ENCODE assay signal across 14 mouse cellular contexts in genomic region chr8:128214256-128214655, GRCm38 (mm10).
DNase-seq lines count a peak whose midpoint lies in the region; ATAC-seq and TF ChIP-seq lines count a peak whose summit lies in the region.
"Had no signal": no experiment of that assay in that cellular context is flagged by ENCODE, and none has a peak within 500 bp of the region (broad histone marks: within the 10 kb centered on the region; RNA-seq: fewer than 3 reads in every experiment).

No protein-coding gene starts in this region.

- H3K4me1 ChIP-seq in liver, adult 2 months (ENCODE audit: control insufficient read depth, insufficient read depth, low read length): peaks cover 6% of the 10 kb centered on the region
- no peaks in the 10 kb centered on the region for H3K4me1 ChIP-seq in liver, embryonic 11.5 days (replicated peaks; ENCODE audit: control insufficient read depth, insufficient read depth, low read length)
- peaks cover 24% of the 10 kb centered on the region for H3K4me1 ChIP-seq in heart, embryonic 16.5 days (ENCODE audit: control insufficient read depth, insufficient read depth, low read length)
- H3K4me1 ChIP-seq: midbrain, embryonic 15.5 days had no signal

- no peaks in the 10 kb centered on the region for H3K27me3 ChIP-seq in liver, adult 2 months (ENCODE audit: control insufficient read depth, insufficient read depth, low read length)
- H3K27me3 ChIP-seq in liver, embryonic 11.5 days (replicated peaks; ENCODE audit: control insufficient read depth, insufficient read depth, low read length): no peaks in the 10 kb centered on the region
- H3K27me3 ChIP-seq in heart, embryonic 16.5 days (ENCODE audit: control insufficient read depth, insufficient read depth, low read length): no peaks in the 10 kb centered on the region
- H3K27me3 ChIP-seq: limb, embryonic 13.5 days; midbrain, embryonic 15.5 days had no signal

- H3K79me2 ChIP-seq in liver, adult 2 months (ENCODE audit: control insufficient read depth, insufficient read depth, low read length): no peaks in the 10 kb centered on the region

- H3K4me3 ChIP-seq in liver, adult 2 months (ENCODE audit: insufficient read depth, low read depth, low read length): no peak overlapping the region
- H3K4me3 ChIP-seq in liver, embryonic 11.5 days (ENCODE audit: low read depth, low read length): no peak overlapping the region
- H3K4me3 ChIP-seq in heart, embryonic 16.5 days (ENCODE audit: low read length): no peak overlapping the region
- H3K4me3 ChIP-seq: left cerebral cortex, adult 2 months; limb, embryonic 13.5 days; midbrain, embryonic 15.5 days had no signal

- WGBS in liver, adult 2 months: 44% methylated on average over 2 of the region's 2 CpGs
- 65% methylated on average over 2 of the region's 2 CpGs for WGBS in liver, embryonic 11.5 days
- 36% methylated on average over 2 of the region's 2 CpGs for WGBS in heart, embryonic 16.5 days

- peak; percentile 19 for DNase-seq in adrenal gland, postnatal 14 days
- no peak for DNase-seq in adrenal gland, adult 8-10 months
- DNase-seq in liver, adult 2 months (ENCODE audit: extremely low read depth, low read depth, low spot score): peak; percentile 16
- DNase-seq in liver, embryonic 11.5 days (ENCODE audit: low spot score): no peak
- peak; percentile 55 for DNase-seq in skeletal muscle tissue, adult 2 months (ENCODE audit: low read depth, low spot score)
- DNase-seq in neural tube, embryonic 10.5 days (ENCODE audit: extremely low spot score, low spot score): no peak
- DNase-seq: cerebellum, adult 18-20 months; gastrocnemius, postnatal 10 days had no signal

- TF ChIP-seq CTCF in liver, adult 2 months (IDR thresholded peaks at IDR 0.05; ENCODE audit: low read depth, low read length): no peak

- no peaks in the 10 kb centered on the region for H3K36me3 ChIP-seq in liver, adult 2 months (ENCODE audit: control insufficient read depth, insufficient read depth, low read length)
- H3K36me3 ChIP-seq in liver, embryonic 11.5 days (ENCODE audit: control insufficient read depth, insufficient read depth, low read length): no peaks in the 10 kb centered on the region
- no peaks in the 10 kb centered on the region for H3K36me3 ChIP-seq in heart, embryonic 16.5 days (ENCODE audit: control insufficient read depth, insufficient read depth)
- H3K36me3 ChIP-seq: limb, embryonic 13.5 days; midbrain, embryonic 15.5 days had no signal

- no peak overlapping the region for H3K9ac ChIP-seq in liver, adult 2 months (ENCODE audit: low read depth, low read length)
- no peak overlapping the region for H3K9ac ChIP-seq in liver, embryonic 11.5 days (ENCODE audit: low read depth, low read length)
- H3K9ac ChIP-seq in heart, embryonic 16.5 days (ENCODE audit: low read length): no peak overlapping the region
- H3K9ac ChIP-seq: limb, embryonic 13.5 days; midbrain, embryonic 15.5 days had no signal

- no peak overlapping the region for H3K4me2 ChIP-seq in liver, embryonic 11.5 days
- no peak overlapping the region for H3K4me2 ChIP-seq in heart, embryonic 16.5 days (ENCODE audit: low read depth, low read length)
- H3K4me2 ChIP-seq: limb, embryonic 13.5 days; midbrain, embryonic 15.5 days had no signal

- no peak overlapping the region for H3K27ac ChIP-seq in liver, adult 2 months (replicated peaks; ENCODE audit: insufficient read depth, low read depth, low read length)
- H3K27ac ChIP-seq in liver, embryonic 11.5 days (ENCODE audit: low read depth, low read length): no peak overlapping the region
- H3K27ac ChIP-seq in heart, embryonic 16.5 days (ENCODE audit: low read length): peak overlapping the region; percentile 69
- H3K27ac ChIP-seq: left cerebral cortex, adult 2 months; limb, embryonic 13.5 days; midbrain, embryonic 15.5 days had no signal

- H3K9me3 ChIP-seq in liver, embryonic 11.5 days (ENCODE audit: control insufficient read depth, low read length): no peaks in the 10 kb centered on the region
- no peaks in the 10 kb centered on the region for H3K9me3 ChIP-seq in heart, embryonic 16.5 days (replicated peaks; ENCODE audit: control insufficient read depth, low read length)
- H3K9me3 ChIP-seq: limb, embryonic 13.5 days; midbrain, embryonic 15.5 days had no signal

- TF ChIP-seq POLR2A in liver, adult 2 months (IDR thresholded peaks at IDR 0.05; ENCODE audit: extremely low read depth, insufficient read depth, low read length): no peak

- no peak for ATAC-seq in liver, embryonic 11.5 days (replicated peaks; ENCODE audit: low FRiP score)
- no peak for ATAC-seq in heart, embryonic 16.5 days (replicated peaks; ENCODE audit: extremely low read depth, insufficient read depth, low FRiP score)
- no peak for ATAC-seq in megakaryocyte, adult 5-6 weeks (ENCODE audit: poor library complexity, severe bottlenecking)
- ATAC-seq: forebrain, embryonic 16.5 days; midbrain, embryonic 15.5 days had no signal

Comparison
In these comparisons a context has a peak if more than half of its experiments do, and no peak if none do; other contexts are left out.
1. DNase-seq: peak in adrenal gland, postnatal 14 days (single experiment), liver, adult 2 months (single experiment) and skeletal muscle tissue, adult 2 months (single experiment); none in adrenal gland, adult 8-10 months (single experiment), liver, embryonic 11.5 days (single experiment) and neural tube, embryonic 10.5 days (single experiment).